Mouse (Mus musculus): ENCODE results near the gene Dnajc11.

Dnajc11 gene

DNA sequence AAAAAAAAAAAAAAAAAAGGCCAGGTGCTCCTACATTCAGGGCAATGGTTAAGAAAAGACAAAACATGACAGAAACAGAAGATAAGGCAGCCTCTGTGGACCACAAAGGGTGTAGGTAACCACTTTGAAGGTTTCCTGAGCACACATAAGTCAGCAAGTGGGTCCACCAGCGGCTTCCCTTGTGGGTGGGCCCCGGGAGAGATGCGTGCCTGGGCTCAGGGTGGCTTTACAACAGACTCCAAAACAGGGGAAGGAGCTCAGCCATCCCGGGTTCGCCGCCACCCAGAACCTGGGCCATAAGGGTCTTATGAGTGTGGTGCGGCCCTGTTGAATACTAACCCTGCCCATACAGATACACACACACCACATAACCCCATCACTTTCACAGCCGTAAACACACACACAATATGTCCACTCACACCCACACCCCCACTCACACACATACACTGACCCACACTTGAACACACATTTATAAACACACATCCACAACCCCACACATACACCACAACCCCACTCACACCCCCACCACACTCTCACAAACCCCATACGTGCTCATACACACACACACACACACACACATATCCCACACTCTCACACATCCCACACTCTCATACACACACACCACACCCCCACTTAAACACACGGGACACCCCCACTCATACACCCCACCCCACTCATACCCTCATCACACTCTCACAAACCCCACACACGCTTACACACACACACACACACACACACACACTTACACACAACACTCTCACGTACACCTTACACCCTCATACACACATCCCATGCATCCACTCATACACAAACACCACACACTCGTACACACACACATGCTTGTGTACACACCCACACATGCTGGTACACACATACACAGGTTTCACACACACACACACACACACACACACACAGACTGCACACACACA lies 651 bp upstream of the Dnajc11 start:
- DNase-seq (ENCODE audit: extremely low read depth, low read depth, low spot score), result no peak

DNA sequence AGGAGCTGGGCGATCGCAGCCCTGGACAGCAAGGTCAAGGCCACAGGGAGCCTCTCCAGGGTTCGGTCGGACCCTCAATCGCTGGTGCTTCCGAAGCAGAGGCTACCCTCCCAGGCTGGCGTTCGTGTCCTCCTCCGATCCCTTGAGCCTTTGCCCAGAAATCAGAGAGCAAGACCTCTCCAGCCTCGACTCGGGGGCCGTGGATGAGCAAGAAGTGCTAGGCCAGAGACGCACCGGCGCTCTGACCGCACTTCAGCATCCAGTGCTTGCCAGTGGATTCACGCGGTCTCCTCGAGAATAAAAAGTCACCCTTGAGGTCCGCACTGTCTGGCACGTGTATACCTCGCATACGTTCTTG lies 703 bp downstream of the Dnajc11 start:
- DNase-seq (ENCODE audit: extremely low read depth, low read depth, low spot score), result no peak

GRCm38 (mm10) chr4:151937441-151937840 lies 4.0 kb downstream of the Dnajc11 start:
- no peak for DNase-seq (ENCODE audit: extremely low read depth, low read depth, low spot score)

- DNase-seq (ENCODE audit: extremely low read depth, low read depth, low spot score), result no peak
Observed at GRCm38 (mm10) chr4:151938089-151938488, 4.6 kb downstream of the Dnajc11 start.

GRCm38 (mm10) chr4:151946211-151946610 lies 12.7 kb downstream of the Dnajc11 start:
- no peak for DNase-seq (ENCODE audit: extremely low read depth, low read depth, low spot score)

DNA sequence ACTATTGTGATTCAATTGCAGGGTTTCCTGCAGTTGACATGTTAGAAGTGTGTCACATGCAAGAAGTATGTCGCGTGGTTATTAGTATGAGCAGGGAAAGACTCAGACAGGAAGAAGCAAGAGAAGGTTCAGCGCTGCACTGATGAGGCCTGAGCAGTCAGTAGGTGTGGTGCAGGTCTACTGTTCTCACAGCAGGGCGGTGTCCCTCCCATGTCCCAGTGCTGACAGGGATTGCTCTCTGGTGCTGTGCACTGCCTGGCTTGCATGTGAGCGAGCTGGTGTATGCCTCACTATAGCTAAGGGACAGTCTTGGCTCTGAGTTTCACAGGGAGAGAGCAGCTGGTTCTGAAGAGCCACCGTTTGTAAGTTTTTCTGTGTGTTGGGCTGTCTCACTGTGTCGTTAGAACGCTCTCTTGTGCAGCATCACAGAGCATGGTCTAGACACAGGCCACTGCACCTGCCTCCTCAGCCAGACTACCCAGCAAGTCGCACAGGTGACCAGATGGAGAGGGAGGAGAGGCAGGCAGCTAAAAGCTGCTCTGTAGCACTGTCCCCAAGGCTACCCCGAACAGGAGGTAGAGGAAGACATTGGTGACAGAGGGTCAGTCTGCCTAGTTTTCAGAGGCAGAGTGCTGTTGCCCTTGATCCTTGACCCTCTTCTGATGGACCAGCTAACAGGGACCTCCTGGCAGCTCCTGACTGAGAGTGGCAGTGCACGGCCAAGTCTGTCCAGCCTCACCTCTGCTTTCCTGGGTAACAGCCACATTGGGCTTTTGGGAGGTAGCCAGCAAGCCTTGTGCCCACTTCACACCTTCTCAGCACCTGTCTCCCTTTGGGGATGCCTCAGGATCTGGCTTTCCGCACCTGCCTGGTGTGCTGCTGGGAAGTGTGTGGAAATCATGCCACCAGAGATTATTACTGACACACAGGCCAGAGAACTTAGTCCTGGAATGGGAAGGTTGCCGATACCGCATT lies 15.3 kb downstream of the Dnajc11 start:
- no peak for DNase-seq (ENCODE audit: extremely low read depth, low read depth, low spot score)

DNA sequence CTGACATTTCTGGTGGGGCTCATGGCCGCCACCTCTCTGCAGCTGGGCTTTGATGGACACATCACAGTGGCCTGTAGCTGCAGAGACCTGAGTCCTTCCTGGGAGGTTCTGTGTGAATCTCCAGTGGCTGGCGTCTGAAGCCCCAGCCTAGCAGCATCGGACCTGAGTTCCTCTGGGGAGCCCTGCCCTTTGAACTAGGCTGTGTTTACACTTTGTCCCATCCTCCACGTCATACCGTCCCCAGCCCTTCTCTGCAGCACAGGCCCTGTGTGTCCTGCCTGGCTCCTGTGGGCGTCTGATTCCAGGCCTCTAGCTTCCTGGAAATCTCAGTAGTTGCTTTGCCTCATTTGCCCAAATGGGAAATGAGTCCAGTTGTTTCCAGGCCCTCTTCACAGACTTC lies 19.7 kb downstream of the Dnajc11 start:
- no peak for DNase-seq (ENCODE audit: extremely low read depth, low read depth, low spot score)

DNA sequence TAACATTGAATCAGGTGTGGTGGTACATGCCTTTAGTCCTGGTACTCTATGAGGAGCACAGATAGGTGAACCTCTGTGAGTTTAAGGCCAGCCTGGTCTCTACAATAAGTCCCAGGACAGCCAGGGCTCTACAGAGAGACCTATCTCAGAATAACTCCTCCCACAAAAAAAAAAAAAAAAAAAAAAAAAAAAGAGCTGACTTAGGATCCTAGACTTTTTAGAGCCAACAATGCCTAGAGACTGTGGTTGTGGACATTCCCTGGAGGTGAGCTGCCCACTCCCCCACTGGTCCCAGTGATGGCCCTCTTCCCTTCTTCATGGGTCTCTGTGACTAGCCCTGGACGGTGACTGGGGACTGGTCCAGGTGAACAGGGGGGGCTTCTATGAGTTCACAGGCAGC lies 22.3 kb downstream of the Dnajc11 start:
- no peak for DNase-seq (ENCODE audit: extremely low read depth, low read depth, low spot score)

DNA sequence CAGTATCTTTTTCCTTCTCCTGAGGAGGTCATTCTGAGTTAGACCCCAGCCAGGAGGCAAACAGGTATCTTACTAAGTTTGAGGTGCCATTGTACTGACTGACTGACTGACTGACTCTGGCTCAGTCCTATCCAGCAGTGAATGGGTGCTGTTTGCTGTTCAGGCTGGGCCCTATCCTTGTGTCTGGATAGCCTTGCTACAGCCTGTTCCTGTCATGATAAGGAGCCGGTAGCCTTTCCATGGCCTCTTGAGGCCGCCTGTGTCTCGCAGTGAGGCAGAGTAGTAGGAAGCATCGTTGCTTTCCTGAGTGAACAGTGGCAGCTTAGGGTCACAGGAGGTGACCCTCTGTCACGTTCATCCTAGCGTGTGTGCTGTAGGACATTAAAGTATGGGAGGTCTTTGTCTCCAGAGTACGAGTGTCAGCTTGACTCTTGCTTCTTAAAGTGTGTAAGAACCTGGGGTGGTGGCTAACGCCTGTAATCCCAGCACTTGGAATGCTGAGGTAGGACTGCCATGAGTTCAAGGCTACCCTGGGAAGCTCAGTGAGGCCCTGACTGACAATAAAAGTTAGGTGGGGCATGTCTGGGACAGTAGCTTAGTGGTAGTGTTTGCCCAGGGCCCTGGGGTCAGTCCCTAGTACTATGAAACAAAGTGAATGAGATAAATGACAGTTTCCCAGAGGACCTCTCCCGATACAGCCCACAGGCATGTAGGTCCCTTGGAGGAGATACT lies 24.3 kb downstream of the Dnajc11 start:
- DNase-seq (ENCODE audit: extremely low read depth, low read depth, low spot score), result no peak

DNA sequence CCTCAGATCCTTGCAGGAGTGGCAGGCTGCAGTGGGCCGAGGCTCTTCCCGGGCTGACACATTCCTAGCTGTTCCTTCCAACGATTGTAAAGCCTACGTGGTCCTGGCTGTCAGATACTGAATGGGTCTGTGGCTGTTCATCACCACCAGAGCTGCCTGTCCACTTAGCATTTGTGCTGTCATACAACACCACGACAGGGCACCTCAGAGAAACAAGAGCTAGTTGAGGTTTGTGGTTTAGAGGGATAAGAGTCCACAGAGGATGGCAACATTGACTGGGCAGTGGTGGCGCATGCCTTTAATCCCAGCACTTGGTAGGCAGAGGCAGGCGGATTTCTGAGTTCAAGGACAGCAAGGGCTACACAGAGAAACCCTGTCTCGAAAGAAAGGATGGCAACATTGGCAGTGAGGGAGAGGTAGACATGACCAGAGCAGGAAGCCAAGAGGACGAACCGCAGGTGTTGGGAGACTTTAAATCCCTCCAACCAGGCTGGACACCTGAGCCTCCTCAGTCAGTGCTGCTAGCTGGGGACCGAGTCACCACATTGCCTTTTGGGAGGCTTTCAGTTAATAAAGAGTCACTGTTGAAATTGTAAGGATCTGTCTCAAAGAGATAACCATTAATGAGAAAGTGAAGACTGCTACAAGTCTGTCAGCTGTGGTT lies 26.5 kb downstream of the Dnajc11 start:
- no peak for DNase-seq (ENCODE audit: extremely low read depth, low read depth, low spot score)

DNA sequence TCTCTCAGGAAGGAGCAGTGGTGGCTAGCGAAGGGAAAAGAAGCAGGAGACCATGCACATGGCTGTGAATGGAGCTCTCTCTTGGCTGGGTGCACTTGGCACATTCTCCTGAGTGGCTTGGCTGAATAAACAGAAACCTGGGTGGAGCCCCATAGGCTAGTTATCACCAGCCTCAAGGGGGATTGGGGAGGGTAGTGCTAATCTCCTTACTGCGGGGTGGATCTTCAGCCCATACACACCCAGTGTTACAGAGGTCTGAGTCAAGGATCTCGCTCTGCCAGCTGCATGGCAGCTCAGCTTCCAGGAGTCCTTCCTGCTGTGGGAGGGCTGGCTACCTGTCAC lies 27.0 kb downstream of the Dnajc11 start:
- DNase-seq (ENCODE audit: extremely low read depth, low read depth, low spot score), result no peak

- no peak for DNase-seq (ENCODE audit: extremely low read depth, low read depth, low spot score)
Observed at GRCm38 (mm10) chr4:151962817-151963216, 29.3 kb downstream of the Dnajc11 start.

- no peak for DNase-seq (ENCODE audit: extremely low read depth, low read depth, low spot score)
Observed at GRCm38 (mm10) chr4:151968204-151968921, 34.9 kb downstream of the Dnajc11 start.

GRCm38 (mm10) chr4:151972221-151972967 lies 38.9 kb downstream of the Dnajc11 start:
- no peak for DNase-seq (ENCODE audit: extremely low read depth, low read depth, low spot score)

DNA sequence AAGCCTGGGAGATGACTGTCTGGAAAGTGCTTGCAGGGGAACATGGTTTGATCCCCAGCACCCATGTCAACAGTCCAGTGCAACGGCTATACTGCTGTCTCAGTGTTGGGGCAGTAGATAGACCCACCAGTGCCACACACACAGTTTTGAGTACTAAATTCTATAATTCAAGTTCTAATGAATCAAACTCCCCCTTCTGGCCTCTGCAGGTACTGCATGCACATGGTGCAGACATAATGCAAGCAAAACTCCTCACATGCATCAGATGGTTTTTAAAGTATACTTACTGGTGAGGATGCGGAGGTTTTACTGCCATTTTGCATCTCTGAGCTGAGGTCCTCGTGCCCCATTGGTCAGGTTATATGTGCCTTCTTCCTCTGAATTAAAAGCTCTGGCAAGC lies 42.0 kb downstream of the Dnajc11 start:
- no peak for DNase-seq (ENCODE audit: extremely low read depth, low read depth, low spot score)

DNA sequence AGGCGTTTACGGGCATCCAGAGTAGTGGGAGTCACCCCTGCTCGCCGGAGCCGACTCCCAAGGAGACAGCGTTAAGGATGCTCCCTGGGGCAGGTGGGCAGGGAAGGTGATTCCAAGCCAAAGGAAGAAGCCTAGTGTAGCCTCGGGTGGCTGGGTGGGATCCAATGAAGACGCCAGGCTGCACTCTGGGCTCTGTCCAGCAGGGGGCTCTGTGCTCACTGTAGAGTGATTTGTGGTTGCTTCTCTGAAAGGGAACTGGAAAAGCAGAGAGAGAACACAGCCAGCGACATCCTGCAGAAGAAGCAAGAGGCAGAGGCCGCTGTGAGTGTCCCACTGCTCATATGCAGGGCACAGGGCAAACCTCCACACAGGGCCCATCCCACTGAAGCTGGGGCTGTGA lies 44.3 kb downstream of the Dnajc11 start:
- DNase-seq (ENCODE audit: extremely low read depth, low read depth, low spot score), result no peak

DNA sequence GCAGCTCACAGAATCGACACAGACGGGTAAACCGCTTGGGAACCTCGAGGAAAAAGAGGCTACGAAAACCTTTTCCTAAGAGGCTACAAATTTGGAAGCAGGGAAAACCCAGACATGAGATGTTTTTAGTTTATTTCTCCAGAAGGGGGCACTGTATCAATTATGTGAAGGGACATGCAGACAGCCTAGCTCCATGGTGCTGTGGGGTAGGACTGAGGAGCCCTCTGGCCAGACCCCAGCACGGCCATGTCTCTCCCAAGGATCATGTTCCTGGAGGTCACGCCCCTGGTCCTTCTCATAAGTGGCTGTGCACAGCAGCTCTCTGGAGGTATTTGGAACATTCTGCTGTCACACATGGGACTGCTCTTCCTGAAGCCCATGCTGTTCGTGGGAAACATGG lies 47.2 kb downstream of the Dnajc11 start:
- no peak for DNase-seq (ENCODE audit: extremely low read depth, low read depth, low spot score)

DNA sequence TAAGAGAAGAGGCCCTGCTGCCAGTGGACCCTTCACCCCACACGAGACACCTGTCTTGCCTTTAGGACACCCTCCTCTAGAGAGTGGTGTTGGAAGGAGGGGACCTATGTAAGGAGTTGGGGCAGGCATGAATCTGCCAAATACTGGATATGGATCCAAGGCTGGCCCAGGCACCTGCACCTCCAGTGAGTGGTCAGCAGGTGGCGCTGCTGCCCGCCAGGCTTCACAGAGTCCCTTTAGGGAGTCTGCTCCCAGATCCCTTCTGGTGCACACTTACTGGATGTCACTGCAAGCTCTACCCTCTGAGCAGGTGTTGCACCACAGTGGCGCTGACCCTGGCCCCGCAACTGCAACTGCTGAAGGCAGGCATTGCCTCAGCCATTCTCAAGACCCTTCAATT lies 47.9 kb downstream of the Dnajc11 start:
- DNase-seq (ENCODE audit: extremely low read depth, low read depth, low spot score), result no peak

GRCm38 (mm10) chr4:151983043-151983442 lies 49.6 kb downstream of the Dnajc11 start:
- no peak for DNase-seq (ENCODE audit: extremely low read depth, low read depth, low spot score)
